Mouse (Mus musculus) liver, embryonic 14.5 days (tissue): ENCODE data around the gene Tomm6. TPM values are rescaled to one million over a fixed set of nuclear protein-coding genes. Genes with fewer than 3 reads are reported as not detected.

Experiments
- ATAC-seq: fragments of 200-750 bp; cut with Nextera tagmentation; 2 replicates; pipeline ENCODE4 v1.8.0; 2017; ENCODE audit warnings: moderate number of reproducible peaks, mild to moderate bottlenecking, moderate library complexity; ENCODE audit not compliant: insufficient read depth
- DNase-seq, 3 experiments: peaks; one replicate each; pipeline ENCODE4 v3.0.0-alpha.2; 2012 to 2013; ENCODE audit warnings: low read depth in 3 of 3, low spot score in 3 of 3
- H3K27ac ChIP-seq: fragments of 300-500 bp; sonication (generic); 2 replicates; pipeline ENCODE4 v1.5.1; 2014; ENCODE audit warnings: moderate library complexity, mild to moderate bottlenecking, control low read depth, inconsistent platforms
- H3K27me3 ChIP-seq: fragments of 300-500 bp; sonication (generic); 2 replicates; pipeline ENCODE4 v1.6.1; 2014; ENCODE audit warnings: mild to moderate bottlenecking, low read length, moderate library complexity; ENCODE audit not compliant: control insufficient read depth, insufficient read depth
- H3K36me3 ChIP-seq: fragments of 300-500 bp; sonication (generic); replicated peaks from 2 replicates; pipeline ENCODE4 v1.6.1; 2014; ENCODE audit warnings: low read depth; ENCODE audit not compliant: control insufficient read depth, insufficient read depth
- H3K4me1 ChIP-seq, 2 experiments: fragments of 200-500 bp in 1 of 2; fragments of 300-500 bp in 1 of 2; sonication (generic) in 1 of 2; replicated peaks; 2 replicates each; pipeline ENCODE4 v1.6.1; 2012 to 2014; ENCODE audit warnings: antibody characterized with exemption in 1 of 2, inconsistent platforms in 1 of 2, low read length in 1 of 2; ENCODE audit not compliant: control insufficient read depth in 2 of 2, insufficient read depth in 2 of 2
- H3K4me2 ChIP-seq: fragments of 300-500 bp; sonication (generic); 2 replicates; pipeline ENCODE4 v1.6.1; 2014; ENCODE audit warnings: low read depth, mild to moderate bottlenecking, control low read depth, moderate library complexity
- H3K4me3 ChIP-seq, 2 experiments: fragments of 200-500 bp in 1 of 2; fragments of 300-500 bp in 1 of 2; sonication (generic) in 1 of 2; 2 replicates each; pipeline ENCODE4 v1.5.1; 2012 to 2014; ENCODE audit warnings: low read depth in 2 of 2, low read length in 2 of 2, mild to moderate bottlenecking in 2 of 2, control low read depth in 1 of 2, inconsistent platforms in 1 of 2, moderate library complexity in 1 of 2; ENCODE audit not compliant: insufficient read depth in 1 of 2
- H3K9ac ChIP-seq: fragments of 300-500 bp; sonication (generic); replicated peaks from 2 replicates; pipeline ENCODE4 v1.6.1; 2014; ENCODE audit warnings: mild to moderate bottlenecking, control low read depth, moderate library complexity
- H3K9me3 ChIP-seq: fragments of 300-500 bp; sonication (generic); 2 replicates; pipeline ENCODE4 v1.6.1; 2016; ENCODE audit warnings: low read length, mixed read lengths; ENCODE audit not compliant: control insufficient read depth
- CTCF ChIP-seq: IDR thresholded peaks from 2 replicates; pipeline ENCODE4 v1.5.1; 2016; ENCODE audit warnings: antibody characterized with exemption, low read depth, control low read depth
- EP300 ChIP-seq: IDR thresholded peaks from 2 replicates; pipeline ENCODE4 v1.6.1; 2016; ENCODE audit warnings: antibody characterized with exemption, low read depth
- WGBS: fragments of 180-500 bp; shearing (Covaris S2); extraction: QIAGEN DNeasy Blood & Tissue Kit; methylation state at CpG from one replicate; pipeline ENCODE4 v1.1.7; 2014; ENCODE audit not compliant: insufficient replicate concordance; 5-methylcytosine and 5-hydroxymethylcytosine counted together
- polyA plus RNA-seq, 2 experiments: library from polyadenylated mRNA; depleted of rRNA in 1 of 2; stranded (reverse) in 1 of 2; unstranded in 1 of 2; fragments of >200 nt; fragmentation: Nextera tagmentation in 1 of 2; extraction: Ambion mirVana in 1 of 2; gene quantifications; 2 replicates each; pipeline versions ENCODE4 v1.2.1 to v1.2.3; 2012 to 2014

Gene Tomm6
- polyA plus RNA-seq, 2 experiments = 63.2 to 244 TPM

DNA sequence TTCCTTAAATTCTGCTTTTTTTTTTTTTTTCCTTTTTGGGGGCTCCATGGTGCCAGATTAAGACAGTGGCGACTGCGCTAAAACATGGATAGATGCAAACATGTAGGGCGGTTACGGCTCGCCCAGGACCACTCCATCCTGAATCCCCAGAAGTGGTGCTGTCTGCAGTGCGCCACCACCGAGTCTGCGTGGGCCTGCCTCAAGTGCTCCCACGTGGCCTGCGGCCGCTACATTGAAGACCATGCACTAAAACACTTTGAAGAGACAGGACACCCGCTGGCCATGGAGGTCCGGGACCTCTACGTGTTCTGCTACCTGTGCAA lies 16.2 kb downstream of the Tomm6 start:
- WGBS = 38% methylated on average over 14 of the region's 14 CpGs
- no peak for TF ChIP-seq EP300
- no peak for TF ChIP-seq CTCF
- Histone ChIP-seq H3K36me3 (peaks cover 10% of the 10 kb centered on the region), H3K9me3 (no peaks in the 10 kb centered on the region), H3K27ac (no peak overlapping the region), H3K9ac (no peak overlapping the region), H3K27me3 (peaks cover 19% of the 10 kb centered on the region), H3K4me3 (peak overlapping the region; percentile 1 to 20; a peak in 2 of 4 replicates), H3K4me2 (peak overlapping the region; percentile 59), H3K4me1 (no peaks in the 10 kb centered on the region)
- ATAC-seq = no peak
- no peak for DNase-seq

GRCm38 (mm10) chr17:47669166-47669565 lies 19.0 kb downstream of the Tomm6 start:
- ATAC-seq (no peak), DNase-seq (no peak)
- H3K27ac ChIP-seq = no peak overlapping the region
- peaks cover 19% of the 10 kb centered on the region for H3K27me3 ChIP-seq
- peaks cover 5% of the 10 kb centered on the region for H3K36me3 ChIP-seq
- whole genome bisulfite sequencing = 76% methylated on average over 4 of the region's 4 CpGs
- TF ChIP-seq CTCF (no peak), EP300 (no peak)
- H3K9me3 ChIP-seq = no peaks in the 10 kb centered on the region
- H3K9ac ChIP-seq = no peak overlapping the region
- no peak overlapping the region for H3K4me3 ChIP-seq
- H3K4me2 ChIP-seq = no peak overlapping the region
- H3K4me1 ChIP-seq = no peaks in the 10 kb centered on the region

- no peak for DNase-seq
- no peak overlapping the region for H3K27ac ChIP-seq
- ATAC-seq = no peak
- peaks cover 2% of the 10 kb centered on the region; the same call in 1 of the 2 replicates for H3K36me3 ChIP-seq
- H3K9ac ChIP-seq = no peak overlapping the region
- no peaks in the 10 kb centered on the region for H3K4me1 ChIP-seq
- no peak overlapping the region for H3K4me3 ChIP-seq
- no peaks in the 10 kb centered on the region for H3K9me3 ChIP-seq
- H3K4me2 ChIP-seq = no peak overlapping the region
- TF ChIP-seq EP300 = no peak
- no peak for TF ChIP-seq CTCF
- no peaks in the 10 kb centered on the region for H3K27me3 ChIP-seq
- 66% methylated on average over 7 of the region's 7 CpGs for WGBS
These were observed 23.7 kb downstream of the Tomm6 start for GRCm38 (mm10) chr17:47664474-47664873.

GRCm38 (mm10) chr17:47663009-47663713 lies 25.0 kb downstream of the Tomm6 start:
- Histone ChIP-seq H3K27me3 (no peaks in the 10 kb centered on the region), H3K4me1 (no peaks in the 10 kb centered on the region), H3K36me3 (peaks cover 2% of the 10 kb centered on the region; the same call in 1 of the 2 replicates), H3K4me3 (no peak overlapping the region), H3K27ac (no peak overlapping the region), H3K4me2 (no peak overlapping the region), H3K9me3 (no peaks in the 10 kb centered on the region), H3K9ac (no peak overlapping the region)
- 74% methylated on average over 9 of the region's 9 CpGs for whole genome bisulfite sequencing
- ATAC-seq (no peak), DNase-seq (no peak)
- TF ChIP-seq CTCF (no peak), EP300 (no peak)

- H3K9me3 ChIP-seq = no peaks in the 10 kb centered on the region
- WGBS = 44% methylated on average over 3 of the region's 3 CpGs
- no peak overlapping the region for H3K4me3 ChIP-seq
- no peak for DNase-seq
- no peaks in the 10 kb centered on the region; the same call in 1 of the 2 replicates for H3K36me3 ChIP-seq
- no peaks in the 10 kb centered on the region for H3K4me1 ChIP-seq
- no peak for ATAC-seq
- H3K27me3 ChIP-seq = no peaks in the 10 kb centered on the region
- no peak overlapping the region for H3K9ac ChIP-seq
- TF ChIP-seq CTCF (no peak), EP300 (no peak)
- no peak overlapping the region for H3K4me2 ChIP-seq
- H3K27ac ChIP-seq = no peak overlapping the region
These were observed 29.4 kb downstream of the Tomm6 start for GRCm38 (mm10) chr17:47658741-47659243.
